Mouse (Mus musculus): ENCODE data around the gene Lhfp.
"Not testable (repeated sequence)": the region's sequence is repeated elsewhere in the genome, so short reads cannot be mapped to it uniquely, and the experiment has no call there.

The Lhfp gene

GRCm38 (mm10) chr3:53213346-53213745, 172.0 kb downstream of the Lhfp start:
- no peak for DNase-seq (ENCODE audit: low read depth, low spot score)

DNA sequence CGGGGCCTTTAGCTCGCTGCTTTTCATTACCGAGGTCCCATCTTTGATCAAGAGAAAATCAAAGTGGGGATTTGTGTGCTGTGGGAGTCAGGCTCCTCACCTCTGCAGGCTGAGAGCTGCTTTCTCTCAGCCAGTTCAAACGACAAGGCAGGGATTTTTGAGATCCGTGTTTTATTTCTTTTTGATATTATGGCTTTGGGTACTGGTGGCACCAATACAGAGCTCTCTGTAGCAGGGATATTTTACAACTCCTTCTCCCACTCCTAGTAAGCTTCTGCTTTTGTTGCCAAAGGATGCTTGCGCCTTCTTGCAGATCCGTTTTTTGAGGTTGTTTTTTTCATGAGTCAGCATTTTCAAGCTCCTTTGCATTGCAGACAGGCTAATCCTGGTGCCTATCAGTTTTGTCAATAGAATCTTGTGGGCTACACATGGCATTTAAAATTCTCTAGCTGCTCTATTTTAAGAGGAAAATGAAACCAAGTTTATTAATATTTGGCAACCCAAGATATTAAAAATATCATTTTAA, 172.5 kb downstream of the Lhfp start:
- DNase-seq (ENCODE audit: low read depth, low spot score) = no peak

GRCm38 (mm10) chr3:53214386-53214785, 173.1 kb downstream of the Lhfp start:
- DNase-seq (ENCODE audit: low read depth, low spot score) = no peak

DNA sequence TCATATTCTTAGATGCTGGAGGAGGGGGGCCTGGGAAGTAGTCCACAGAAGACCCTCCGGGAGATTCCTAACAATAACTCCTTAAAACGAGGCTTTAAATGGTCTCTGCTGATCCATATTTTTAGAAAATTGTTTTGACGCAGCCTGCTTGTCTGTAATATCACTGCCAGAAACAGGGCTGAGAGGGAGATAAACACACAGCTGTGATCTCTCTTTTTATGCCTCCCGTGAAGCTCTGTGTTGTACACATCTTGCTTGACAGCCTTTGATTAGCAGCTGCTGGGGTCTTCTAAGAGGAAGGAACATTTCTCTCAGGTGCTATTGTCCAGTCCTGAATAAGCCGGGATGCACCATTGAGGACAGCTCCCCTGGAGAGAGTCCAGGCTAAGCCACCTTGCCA, 176.4 kb downstream of the Lhfp start:
- DNase-seq (ENCODE audit: low read depth, low spot score) = no peak

DNA sequence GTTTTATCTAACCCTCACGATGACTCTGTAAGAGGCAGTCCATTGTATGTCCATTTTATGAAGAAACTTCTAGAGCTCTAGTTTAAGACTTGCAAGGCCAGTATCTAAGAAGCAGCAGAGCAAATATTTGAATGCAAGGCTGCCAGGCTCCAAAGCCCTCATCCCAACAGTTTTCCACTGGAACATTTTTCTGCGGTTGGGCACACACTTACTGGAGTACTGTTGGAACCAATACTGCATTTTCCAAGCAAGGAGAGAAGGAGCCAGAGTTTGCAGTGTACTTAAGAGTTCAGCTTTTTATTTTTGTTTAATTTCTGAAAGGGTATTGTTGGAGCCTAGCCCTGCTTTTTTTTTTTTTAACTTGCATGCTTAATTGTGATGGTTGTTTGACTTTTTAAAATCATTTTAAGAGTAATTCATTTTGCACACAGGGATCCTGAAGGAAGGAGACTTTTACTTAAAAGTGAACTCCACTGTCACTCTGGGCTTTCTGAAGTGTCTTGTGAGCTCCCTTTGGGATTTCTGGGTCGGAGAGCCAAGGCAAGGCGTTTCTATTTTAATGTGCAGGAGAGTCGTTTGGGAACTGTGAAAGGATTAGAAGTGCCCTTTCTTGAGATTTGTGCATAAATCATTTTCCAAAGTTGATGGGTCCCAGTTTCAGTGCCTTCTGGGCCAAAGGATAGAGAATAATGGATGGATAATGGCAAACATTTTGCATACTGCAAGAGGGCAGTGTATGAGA, 180.4 kb downstream of the Lhfp start:
- no peak for DNase-seq (ENCODE audit: low read depth, low spot score)

DNA sequence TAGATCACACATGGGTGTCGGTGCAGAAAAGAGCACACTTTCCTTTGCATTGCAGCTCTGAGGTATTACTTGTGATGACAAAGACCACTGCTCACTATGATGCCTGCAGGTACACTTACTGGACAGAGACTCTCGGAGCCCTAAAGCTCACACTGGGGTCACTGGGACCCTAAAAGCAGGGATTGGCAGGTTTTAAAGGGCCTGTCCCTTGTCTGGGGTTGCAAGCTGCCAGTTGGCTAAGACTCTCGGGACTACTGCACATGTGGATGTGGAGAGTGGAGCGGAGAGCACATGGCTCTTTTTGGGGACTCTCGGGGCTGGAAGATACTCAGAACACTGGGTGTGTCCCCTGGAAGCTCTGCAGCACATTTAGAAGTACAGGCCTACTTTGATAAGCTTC, 182.8 kb downstream of the Lhfp start:
- no peak for DNase-seq (ENCODE audit: low read depth, low spot score)

DNA sequence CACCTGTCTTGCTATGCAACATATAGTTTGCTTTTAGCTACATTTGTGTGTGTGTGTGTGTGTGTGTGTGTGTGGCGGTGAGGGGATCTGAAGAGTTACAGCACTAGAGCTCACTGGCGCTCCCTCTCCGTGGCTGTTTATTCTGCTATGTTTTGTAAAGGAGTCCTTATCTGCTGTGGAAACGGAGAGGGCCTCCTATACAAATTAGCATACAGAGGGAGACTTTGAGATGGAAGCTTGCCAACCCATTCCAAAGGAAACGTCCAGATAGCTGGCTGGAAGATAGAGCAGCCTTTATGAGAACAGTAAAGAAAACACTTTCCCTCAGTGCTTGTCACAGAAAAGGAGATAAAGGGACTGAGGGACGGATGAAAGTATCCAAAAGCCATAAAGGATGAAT, 184.4 kb downstream of the Lhfp start:
- DNase-seq (ENCODE audit: low read depth, low spot score) = no peak

- DNase-seq (ENCODE audit: low read depth, low spot score) = no peak
These were observed 184.9 kb downstream of the Lhfp start for GRCm38 (mm10) chr3:53226223-53226622.

- DNase-seq (ENCODE audit: low read depth, low spot score) = no peak
These were observed 186.5 kb downstream of the Lhfp start for GRCm38 (mm10) chr3:53227866-53228265.

DNA sequence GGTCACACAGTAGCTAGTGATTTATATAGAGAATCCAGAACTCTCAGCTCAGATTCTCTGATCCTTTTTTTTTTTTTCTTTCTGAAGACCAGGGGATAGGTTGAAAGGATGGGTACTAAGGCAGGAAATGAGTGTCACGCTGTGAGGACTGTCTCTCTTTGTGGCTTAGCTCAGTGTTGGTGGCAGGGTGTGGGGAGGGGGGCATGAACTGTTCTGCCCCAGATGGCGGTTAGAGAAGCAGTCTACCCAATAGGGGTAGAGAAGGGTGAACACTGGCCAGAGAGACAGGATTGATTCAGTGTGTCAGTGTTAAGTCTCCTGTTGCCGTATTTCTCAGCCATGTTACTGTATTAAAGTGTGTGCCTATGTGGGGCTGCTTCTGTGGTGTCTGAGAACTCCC, 189.2 kb downstream of the Lhfp start:
- DNase-seq (ENCODE audit: low read depth, low spot score) = no peak

GRCm38 (mm10) chr3:53231112-53231511, 189.8 kb downstream of the Lhfp start:
- DNase-seq (ENCODE audit: low read depth, low spot score) = no peak

- not testable (repeated sequence) for DNase-seq (ENCODE audit: low read depth, low spot score)
These were observed 191.1 kb downstream of the Lhfp start for GRCm38 (mm10) chr3:53232411-53232810.

- no peak for DNase-seq (ENCODE audit: low read depth, low spot score)
These were observed 193.4 kb downstream of the Lhfp start for GRCm38 (mm10) chr3:53234689-53235088.

DNA sequence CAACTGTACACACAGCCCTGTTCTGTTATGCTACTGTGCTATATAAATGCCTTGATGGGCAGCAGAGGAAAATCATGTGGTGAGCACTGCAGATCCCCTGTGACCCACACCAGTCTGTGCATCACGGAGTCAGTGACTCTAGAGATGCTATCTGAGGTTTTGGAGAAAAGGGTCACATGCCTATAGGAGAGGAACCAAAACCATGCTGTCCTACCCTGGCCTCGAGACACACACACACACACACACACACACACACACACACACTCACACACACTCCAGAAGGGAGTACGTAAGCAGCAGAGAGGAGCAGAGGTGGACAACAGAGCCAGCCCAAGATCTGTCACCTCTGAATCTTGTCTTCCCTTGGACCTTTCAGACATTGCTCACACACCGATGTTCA, 195.1 kb downstream of the Lhfp start:
- DNase-seq (ENCODE audit: low read depth, low spot score) = no peak

- DNase-seq (ENCODE audit: low read depth, low spot score) = no peak
These were observed 198.8 kb downstream of the Lhfp start for GRCm38 (mm10) chr3:53240150-53240549.

- no peak for DNase-seq (ENCODE audit: low read depth, low spot score)
These were observed 204.4 kb downstream of the Lhfp start for GRCm38 (mm10) chr3:53245571-53246208.

DNA sequence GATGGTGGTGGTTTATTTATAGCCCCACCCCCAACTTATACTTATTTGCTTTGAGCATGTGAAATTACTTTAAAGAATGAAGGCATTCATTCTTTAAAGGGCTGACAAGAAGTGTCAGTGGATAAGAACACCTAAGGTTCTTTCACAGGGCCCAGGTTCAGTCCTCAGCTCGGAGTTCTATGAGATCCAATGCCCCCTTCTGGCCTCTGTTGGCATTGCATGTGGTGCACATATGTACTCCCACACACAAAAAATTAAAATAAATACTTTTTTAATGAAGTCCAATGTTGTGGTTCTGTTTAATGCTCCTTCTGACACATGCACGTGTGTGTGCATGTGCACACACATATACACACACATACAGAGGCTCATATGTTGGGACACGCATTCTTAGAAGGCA, 205.8 kb downstream of the Lhfp start:
- no peak for DNase-seq (ENCODE audit: low read depth, low spot score)

DNA sequence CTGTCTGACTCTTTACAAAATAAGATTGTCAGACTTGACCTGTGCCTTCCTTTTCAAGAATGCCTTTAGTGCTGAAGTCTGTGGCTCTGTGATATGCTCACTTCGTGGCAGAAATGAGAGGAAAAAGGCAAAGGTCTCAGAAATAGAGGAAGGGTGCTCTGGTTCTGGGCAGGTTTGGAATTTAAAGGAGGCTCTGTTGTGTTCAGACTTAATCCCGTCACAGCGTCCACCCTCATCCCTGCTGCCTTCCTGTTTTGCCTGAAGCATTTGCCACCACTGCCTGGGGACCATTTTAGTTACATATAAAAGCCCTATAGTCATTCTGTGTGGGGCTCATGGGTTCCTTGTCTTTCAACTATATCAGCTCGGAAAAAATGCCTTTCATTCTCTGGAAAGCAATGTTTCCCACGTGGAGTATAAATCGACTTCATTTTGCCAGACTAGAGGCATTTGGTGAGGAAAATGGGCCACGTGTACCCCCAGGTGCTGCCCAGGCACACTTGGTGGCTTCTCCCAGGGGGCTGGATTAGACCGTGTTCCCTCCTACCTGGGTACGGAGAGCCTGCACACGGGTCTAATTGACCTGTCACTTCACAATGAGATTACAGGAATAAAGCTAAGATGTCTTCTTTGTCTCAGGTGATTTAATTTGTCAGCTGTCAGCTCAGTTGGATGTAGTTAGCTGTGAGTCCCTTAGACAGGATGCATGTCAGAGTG, 207.0 kb downstream of the Lhfp start:
- DNase-seq (ENCODE audit: low read depth, low spot score) = no peak

GRCm38 (mm10) chr3:53252556-53252955, 211.2 kb downstream of the Lhfp start:
- no peak for DNase-seq (ENCODE audit: low read depth, low spot score)

GRCm38 (mm10) chr3:53253223-53253832, 212.0 kb downstream of the Lhfp start:
- DNase-seq (ENCODE audit: low read depth, low spot score) = no peak

DNA sequence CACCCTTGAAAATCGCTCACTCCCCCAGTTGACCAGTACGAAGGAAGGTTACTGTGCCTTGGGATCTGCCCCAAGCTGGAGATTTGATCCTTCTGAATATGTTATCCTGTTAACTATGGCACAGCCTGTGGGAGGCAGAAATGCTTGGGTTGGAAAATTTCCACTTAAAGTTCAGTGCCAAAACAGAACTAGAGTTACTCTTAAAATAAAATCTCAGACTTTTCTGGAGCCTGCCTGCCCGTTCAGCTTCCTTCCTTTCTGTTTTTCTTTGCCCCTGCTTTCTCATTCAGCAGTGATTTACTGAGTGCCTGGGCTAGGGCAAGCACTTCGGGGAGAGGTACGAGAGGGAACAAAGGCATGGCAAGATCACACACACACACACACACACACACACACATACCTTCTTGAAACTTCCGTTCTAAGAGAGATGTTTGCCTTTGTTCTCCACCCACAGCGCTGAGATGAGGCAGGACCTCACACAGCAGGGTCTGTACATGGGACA, 217.4 kb downstream of the Lhfp start:
- no peak for DNase-seq (ENCODE audit: low read depth, low spot score)

GRCm38 (mm10) chr3:53266116-53266515, 224.8 kb downstream of the Lhfp start:
- no peak for DNase-seq (ENCODE audit: low read depth, low spot score)

All from retina, postnatal 7 days (tissue).